In the genomic region with DNA sequence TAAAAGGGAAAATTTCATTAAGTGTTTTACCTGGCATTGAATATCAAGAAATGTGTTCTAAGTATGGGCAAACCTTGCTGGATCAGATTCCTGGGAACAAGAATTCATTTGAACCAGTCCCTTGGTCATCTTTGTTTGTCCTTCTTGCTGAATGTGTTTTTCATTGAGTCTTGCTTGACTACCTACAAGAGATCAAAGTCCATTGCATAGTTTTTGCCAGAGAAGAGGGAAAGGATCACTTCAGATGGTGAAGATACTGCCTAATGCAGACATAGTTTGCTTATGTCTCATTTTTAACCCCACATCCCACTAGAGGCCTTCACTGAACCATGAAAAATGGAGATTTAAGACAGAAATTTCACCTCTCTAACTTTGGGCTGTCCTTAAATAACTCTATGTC, we compare ENCODE assay signal across 21 mouse cellular contexts.
DNase-seq lines count a peak whose midpoint lies in the region; ATAC-seq and TF ChIP-seq lines count a peak whose summit lies in the region.
"Had no signal": no experiment of that assay in that cellular context is flagged by ENCODE, and none has a peak within 500 bp of the region (broad histone marks: within the 10 kb centered on the region; RNA-seq: fewer than 3 reads in every experiment).

No protein-coding gene starts in this region.

- ATAC-seq in liver, embryonic 12.5 days, result no peak
- ATAC-seq: activated CD4-positive, CD25-positive, alpha-beta regulatory T cell, adult 4 months; CD4-positive, CD25-positive, alpha-beta regulatory T cell, adult 4 months; Patski had no signal

- no peaks in the 10 kb centered on the region for H3K9me3 ChIP-seq in liver, embryonic 12.5 days (replicated peaks)
- H3K9me3 ChIP-seq: G1E had no signal

- H3K4me3 ChIP-seq in kidney, adult 2 months (ENCODE audit: insufficient read depth, low read depth, low read length), result no peak overlapping the region
- H3K4me3 ChIP-seq in liver, adult 2 months (ENCODE audit: insufficient read depth, low read depth, low read length), result no peak overlapping the region
- H3K4me3 ChIP-seq in liver, embryonic 12.5 days, result no peak overlapping the region

- H3K36me3 ChIP-seq in kidney, adult 2 months (ENCODE audit: control insufficient read depth, insufficient read depth, low read length), result no peaks in the 10 kb centered on the region
- no peaks in the 10 kb centered on the region for H3K36me3 ChIP-seq in liver, adult 2 months (ENCODE audit: control insufficient read depth, insufficient read depth, low read length)
- no peaks in the 10 kb centered on the region for H3K36me3 ChIP-seq in liver, embryonic 12.5 days
- H3K36me3 ChIP-seq: G1E had no signal

- no peaks in the 10 kb centered on the region for H3K4me1 ChIP-seq in kidney, adult 2 months (ENCODE audit: control insufficient read depth, insufficient read depth, low read length)
- H3K4me1 ChIP-seq in liver, adult 2 months (ENCODE audit: control insufficient read depth, insufficient read depth, low read length), result no peaks in the 10 kb centered on the region
- no peaks in the 10 kb centered on the region for H3K4me1 ChIP-seq in liver, embryonic 12.5 days

- H3K27ac ChIP-seq in kidney, adult 2 months (ENCODE audit: insufficient read depth, low read depth, low read length), result peak overlapping the region; percentile 38; the same call in 1 of the 2 replicates
- H3K27ac ChIP-seq in liver, adult 2 months (replicated peaks; ENCODE audit: insufficient read depth, low read depth, low read length), result no peak overlapping the region
- H3K27ac ChIP-seq in liver, embryonic 12.5 days, result no peak overlapping the region

- H3K27me3 ChIP-seq in kidney, adult 2 months (replicated peaks; ENCODE audit: control insufficient read depth, insufficient read depth, low read length), result no peaks in the 10 kb centered on the region
- H3K27me3 ChIP-seq in liver, adult 2 months (ENCODE audit: control insufficient read depth, insufficient read depth, low read length), result no peaks in the 10 kb centered on the region
- no peaks in the 10 kb centered on the region for H3K27me3 ChIP-seq in liver, embryonic 12.5 days (replicated peaks)
- H3K27me3 ChIP-seq: CH12.LX, Patski had no signal

- H3K9ac ChIP-seq in liver, adult 2 months (ENCODE audit: low read depth, low read length), result no peak overlapping the region
- H3K9ac ChIP-seq in liver, embryonic 12.5 days, result no peak overlapping the region

- TF ChIP-seq CTCF in kidney, adult 2 months (conservative IDR thresholded peaks at IDR 0.05; ENCODE audit: insufficient read depth, insufficient read length, low read depth, low read length), result no peak
- no peak for TF ChIP-seq CTCF in liver, adult 2 months (IDR thresholded peaks at IDR 0.05; ENCODE audit: low read depth, low read length)

- no peaks in the 10 kb centered on the region for H3K79me2 ChIP-seq in liver, adult 2 months (ENCODE audit: control insufficient read depth, insufficient read depth, low read length)

- TF ChIP-seq POLR2A in kidney, adult 2 months (IDR thresholded peaks at IDR 0.05; ENCODE audit: low read depth, low read length), result no peak
- no peak for TF ChIP-seq POLR2A in liver, adult 2 months (IDR thresholded peaks at IDR 0.05; ENCODE audit: extremely low read depth, insufficient read depth, low read length)

- DNase-seq in kidney, adult 2 months, result peak; percentile 65
- DNase-seq in kidney, postnatal 14 days, result no peak
- DNase-seq in kidney, adult 9 months, result peak; percentile 57
- no peak for DNase-seq in kidney, postnatal 25 days
- DNase-seq in liver, adult 2 months (ENCODE audit: extremely low read depth, low read depth, low spot score), result peak; percentile 71
- DNase-seq: adrenal gland, adult 2 months; adrenal gland, adult 8-10 months; adrenal gland, postnatal 10 days; adrenal gland, postnatal 14 days; adrenal gland, postnatal 25 days; adrenal gland, postnatal 36 days; B cell, adult 2 months; cerebellum, adult 11 months; cerebellum, adult 11-12 months; cerebellum, adult 18-20 months had no signal

- H3K4me2 ChIP-seq in liver, embryonic 12.5 days, result no peak overlapping the region

Comparison
In these comparisons a context has a peak if more than half of its experiments do, and no peak if none do; other contexts are left out.
1. DNase-seq: peak in kidney, adult 2 months (single experiment), kidney, adult 9 months (single experiment) and liver, adult 2 months (single experiment); none in kidney, postnatal 14 days (single experiment) and kidney, postnatal 25 days (0 of 2).